Mouse (Mus musculus): ENCODE measurements at regions not wholly inside any gene's neighbourhood (a gene's known extent, or its start where the extent isn't known, plus 50 kb on each side); places are given as distances from the start of the nearest gene placed in this dataset.

DNA sequence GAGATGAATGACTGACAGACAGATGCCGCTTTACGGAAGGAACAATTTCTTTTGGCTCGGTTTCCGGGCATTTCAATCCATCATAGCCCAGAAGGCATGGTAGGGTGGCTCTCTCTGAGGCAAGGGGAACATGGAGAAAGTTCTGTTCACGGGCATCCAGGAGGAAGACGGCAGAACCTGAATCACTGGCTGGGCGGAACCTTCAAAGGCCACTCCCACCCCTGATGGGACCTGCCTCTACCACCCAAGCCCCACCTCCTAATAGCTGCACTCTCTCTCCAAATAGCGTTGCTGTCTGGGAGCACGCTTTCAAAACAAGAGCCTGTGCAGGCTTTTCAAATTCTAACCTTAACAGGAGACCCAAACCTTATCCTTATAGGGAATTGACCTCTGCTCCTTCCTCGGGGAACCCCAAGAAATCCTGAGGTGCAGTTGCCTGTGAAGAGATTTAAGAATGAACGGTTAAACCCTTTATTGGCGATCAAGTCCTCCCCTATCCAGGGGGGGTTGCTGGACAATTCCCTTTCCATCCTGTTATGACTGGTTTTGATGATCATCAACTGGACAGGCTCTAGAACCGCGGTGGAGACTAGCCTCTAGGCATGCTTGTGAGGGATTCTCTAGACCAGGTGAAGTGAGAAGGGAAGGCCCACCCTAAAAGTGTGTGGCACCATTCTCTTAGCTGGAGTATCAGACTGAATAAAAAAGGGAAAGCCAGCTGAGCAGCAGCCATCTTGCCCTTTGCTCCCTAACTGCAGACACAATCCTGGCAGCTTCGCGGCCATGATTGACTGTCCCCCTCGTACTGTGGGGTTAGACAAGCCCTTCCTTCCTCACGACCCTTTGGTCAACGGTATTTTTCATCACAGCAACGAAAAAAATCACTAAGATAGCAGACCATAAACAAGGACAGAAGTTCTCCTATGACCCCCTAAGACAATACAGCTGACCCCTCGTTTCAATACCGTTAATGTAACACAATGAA, 184.5 kb upstream of the Dyrk2 start:
- DNase-seq (ENCODE audit: low spot score) = no peak

DNA sequence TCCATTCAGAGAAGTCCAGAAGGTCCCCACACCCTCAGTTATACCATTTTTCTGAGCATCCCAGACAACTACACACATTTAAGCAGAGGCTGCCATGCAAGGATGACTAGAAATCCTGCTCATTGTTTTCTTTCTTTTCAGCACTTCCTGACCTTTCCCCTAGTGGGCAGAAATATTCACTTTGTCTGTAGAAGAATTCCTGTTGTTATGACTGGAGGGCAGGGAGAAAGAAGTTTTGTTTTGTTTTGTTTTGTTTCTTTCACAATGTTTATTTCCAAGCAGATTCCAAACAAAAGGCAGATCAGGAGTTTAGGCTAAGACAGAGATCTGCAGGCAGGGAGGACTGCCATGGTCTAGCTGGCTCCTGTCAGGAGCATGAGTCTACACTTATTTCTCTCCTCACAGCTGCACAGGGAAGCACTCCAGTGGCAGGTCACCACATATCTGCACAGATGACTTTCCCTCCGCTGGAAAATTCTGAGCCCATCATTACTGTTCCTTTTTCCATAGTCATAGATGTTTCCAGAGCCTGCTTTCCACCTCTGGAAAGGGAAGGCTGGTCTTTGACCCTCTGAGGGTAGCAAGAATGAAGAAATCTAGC, 182.5 kb upstream of the Dyrk2 start:
- no peak for DNase-seq (ENCODE audit: low spot score)

DNA sequence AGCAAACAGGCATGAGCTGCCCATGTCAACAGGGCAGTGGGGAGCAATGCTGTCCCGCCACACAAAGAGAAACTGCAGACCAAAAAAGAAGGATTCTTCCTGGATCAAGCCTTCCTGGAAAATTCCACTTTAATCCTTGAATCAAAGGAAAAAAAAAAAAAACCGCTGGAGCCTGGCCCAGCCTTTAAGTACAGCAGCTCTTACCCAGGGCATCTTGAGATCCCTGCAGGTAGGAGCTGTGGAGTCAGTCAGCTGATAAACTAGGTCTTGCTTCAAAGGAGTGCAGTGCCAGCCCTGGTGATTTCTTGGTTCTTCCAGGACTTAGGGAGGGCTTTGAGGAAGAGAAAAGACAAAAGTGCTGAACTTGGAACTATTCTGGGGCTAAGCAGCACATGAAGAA, 181.6 kb upstream of the Dyrk2 start:
- DNase-seq (ENCODE audit: low spot score) = no peak

- no peak for DNase-seq (ENCODE audit: low spot score)
These were observed 180.1 kb upstream of the Dyrk2 start for GRCm38 (mm10) chr10:119050017-119050685.

- DNase-seq (ENCODE audit: low spot score) = no peak
These were observed 178.8 kb upstream of the Dyrk2 start for GRCm38 (mm10) chr10:119048643-119049420.

DNA sequence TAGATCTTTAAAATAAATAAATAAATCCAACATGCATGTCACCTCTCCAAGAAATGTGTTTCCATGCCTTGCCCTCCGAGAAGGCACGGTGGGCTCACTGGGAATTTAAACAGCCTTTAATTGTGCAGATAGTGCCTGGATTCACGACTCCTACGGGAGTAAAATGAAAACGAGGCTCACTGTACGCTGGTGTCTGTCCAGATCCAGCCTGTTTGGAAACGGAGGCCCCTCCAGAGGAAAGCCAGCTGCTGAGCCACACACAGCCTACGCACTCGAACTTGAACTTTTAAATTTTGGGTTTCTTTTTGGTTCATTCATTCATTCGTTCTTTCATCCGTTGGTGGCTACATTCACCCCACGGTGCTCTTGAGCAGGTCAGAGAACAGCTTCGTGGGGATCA, 175.1 kb upstream of the Dyrk2 start:
- DNase-seq (ENCODE audit: low spot score) = no peak

GRCm38 (mm10) chr10:119043069-119043468, 173.1 kb upstream of the Dyrk2 start:
- no peak for DNase-seq (ENCODE audit: low spot score)

DNA sequence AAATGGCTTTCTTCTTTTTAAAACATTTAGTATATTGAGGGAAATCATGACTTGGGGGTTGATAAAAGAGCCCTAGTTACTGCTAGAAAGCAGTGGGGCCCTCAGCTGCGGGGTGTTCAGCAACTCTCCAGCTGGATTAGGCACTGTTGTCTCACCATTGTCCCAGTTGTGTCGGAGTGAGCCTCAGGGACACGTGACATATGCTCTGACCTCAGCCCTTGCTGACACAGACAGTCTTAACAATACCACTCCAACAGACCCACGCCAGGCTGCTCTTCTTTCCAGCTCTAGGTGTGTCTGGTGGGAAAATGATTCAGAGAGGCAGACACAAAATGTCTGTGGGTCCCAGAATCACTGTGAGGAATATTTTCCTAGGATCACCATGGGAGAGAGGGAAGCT, 170.2 kb upstream of the Dyrk2 start:
- DNase-seq (ENCODE audit: low spot score) = no peak

- DNase-seq (ENCODE audit: low spot score) = no peak
These were observed 169.7 kb upstream of the Dyrk2 start for GRCm38 (mm10) chr10:119039732-119040131.

- no peak for DNase-seq (ENCODE audit: low spot score)
These were observed 169.0 kb upstream of the Dyrk2 start for GRCm38 (mm10) chr10:119038991-119039390.

GRCm38 (mm10) chr10:119037781-119038180, 167.8 kb upstream of the Dyrk2 start:
- DNase-seq (ENCODE audit: low spot score) = no peak

DNA sequence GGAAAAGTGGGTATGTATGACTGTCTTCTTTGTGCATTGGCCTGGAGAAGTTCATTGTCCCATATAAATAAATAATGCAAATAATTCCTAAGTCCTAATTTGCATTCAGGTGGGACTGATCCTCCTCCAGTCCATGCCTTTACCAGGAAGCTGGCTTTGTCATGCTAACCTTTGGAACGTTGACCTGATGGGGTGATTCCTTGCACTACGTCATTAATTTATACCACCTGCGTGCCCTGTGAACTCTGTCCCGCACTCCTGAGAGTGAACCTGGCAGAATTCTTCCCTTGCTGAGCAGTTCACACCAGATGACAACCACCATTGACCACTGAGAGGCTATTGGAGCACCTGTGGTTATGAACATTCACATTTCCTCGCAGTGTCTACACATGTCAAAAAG, 165.9 kb upstream of the Dyrk2 start:
- no peak for DNase-seq (ENCODE audit: low spot score)

DNA sequence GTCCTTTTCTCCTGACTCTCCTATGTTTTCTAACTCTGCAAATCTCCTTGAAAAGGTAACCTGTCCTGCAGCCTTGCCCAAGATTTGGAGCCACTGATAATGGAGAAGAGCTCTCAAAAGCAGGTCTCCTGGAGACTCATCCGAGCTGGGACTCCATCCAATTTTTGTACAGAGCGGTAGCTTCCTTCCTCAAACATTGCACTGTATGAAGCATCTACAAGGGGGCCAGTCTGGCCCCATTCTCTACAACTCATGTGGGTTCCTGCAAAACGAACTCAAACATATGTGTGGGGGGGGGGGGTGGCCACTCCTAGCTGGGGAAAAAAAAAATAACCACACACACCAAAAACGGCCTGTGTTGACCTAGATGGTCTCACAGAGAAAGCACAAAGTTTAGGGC, 164.4 kb upstream of the Dyrk2 start:
- no peak for DNase-seq (ENCODE audit: low spot score)

GRCm38 (mm10) chr10:119031282-119032275, 161.6 kb upstream of the Dyrk2 start:
- DNase-seq (ENCODE audit: low spot score) = no peak

- DNase-seq (ENCODE audit: low spot score) = no peak
These were observed 158.6 kb upstream of the Dyrk2 start for GRCm38 (mm10) chr10:119028480-119029137.

DNA sequence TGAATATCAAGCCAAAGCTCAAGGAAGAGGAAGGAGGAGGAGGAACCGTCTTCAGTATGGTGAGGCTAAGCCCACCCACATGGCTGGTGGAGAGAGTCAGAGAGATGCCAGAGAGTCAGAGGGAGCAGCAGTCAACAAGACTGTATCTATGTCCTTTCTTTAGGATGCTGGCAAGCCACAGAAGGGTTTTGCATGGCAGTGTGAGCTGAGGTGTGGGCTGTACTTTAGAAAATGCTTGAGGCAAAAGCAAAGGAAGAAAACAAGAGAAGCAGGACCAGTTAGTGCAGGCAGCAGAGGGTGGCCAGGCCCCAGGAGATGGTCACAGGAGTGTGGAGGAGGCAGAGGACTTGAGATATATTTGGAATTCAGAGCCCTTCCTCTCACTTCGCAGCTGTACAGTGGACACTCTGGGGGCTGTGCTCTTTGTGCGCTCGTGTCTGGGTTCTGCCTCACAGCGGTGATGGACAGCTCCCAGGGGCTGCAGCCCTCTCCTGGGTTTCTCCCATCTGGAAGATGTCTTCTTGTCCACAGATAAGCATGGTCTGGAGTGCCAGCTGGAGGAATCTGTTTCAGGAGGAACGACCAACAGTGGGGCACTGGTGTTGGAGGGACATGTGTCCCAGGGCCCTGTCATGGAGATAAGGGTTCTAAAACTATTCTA, 157.4 kb upstream of the Dyrk2 start:
- DNase-seq (ENCODE audit: low spot score) = no peak

- DNase-seq (ENCODE audit: low spot score) = no peak
These were observed 156.3 kb upstream of the Dyrk2 start for GRCm38 (mm10) chr10:119026291-119026690.

DNA sequence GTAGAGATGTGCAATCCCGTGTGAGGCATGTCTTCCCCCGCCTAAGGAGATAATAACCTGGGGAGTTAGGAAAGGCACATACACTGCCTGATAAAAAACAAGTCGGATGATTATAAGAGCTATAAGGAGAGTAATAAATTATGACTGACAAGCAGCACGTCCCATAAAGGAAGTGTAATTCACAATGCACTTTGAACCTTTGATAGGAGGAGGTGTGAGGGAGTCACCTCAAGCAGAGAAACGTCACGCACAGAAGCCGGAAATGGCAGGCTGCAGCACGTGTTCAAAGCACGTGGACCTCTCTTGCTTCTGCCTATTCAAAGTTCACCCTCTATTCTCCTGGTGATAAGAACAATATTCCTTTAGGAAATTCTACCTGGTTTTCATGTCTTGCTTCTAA, 154.4 kb upstream of the Dyrk2 start:
- DNase-seq (ENCODE audit: low spot score) = no peak

- DNase-seq (ENCODE audit: low spot score) = no peak
These were observed 149.1 kb upstream of the Dyrk2 start for GRCm38 (mm10) chr10:119019082-119019481.

DNA sequence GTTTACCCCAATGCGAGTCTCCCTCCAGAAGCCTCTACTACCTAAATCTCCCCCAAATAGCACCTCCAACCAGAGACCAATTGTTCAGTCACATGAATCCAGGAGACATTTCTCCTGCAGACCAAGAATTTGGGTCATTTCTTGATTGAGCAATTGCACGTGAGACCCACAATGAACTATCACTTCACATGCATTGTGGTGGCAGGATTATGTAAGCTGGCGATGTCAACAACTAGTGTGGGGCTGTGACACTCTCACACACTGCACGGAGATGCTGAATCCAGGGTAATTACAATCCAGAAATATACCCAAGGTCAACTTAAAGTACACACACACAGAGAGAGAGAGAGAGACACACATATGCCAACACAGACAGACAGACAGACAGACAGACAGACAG, 148.5 kb upstream of the Dyrk2 start:
- DNase-seq (ENCODE audit: low spot score) = no peak

Data from layer of hippocampus, adult 9-10 months (tissue).